Mouse (Mus musculus) heart, embryonic 16.5 days (tissue): ENCODE measurements around the gene Prkd2. TPM values are rescaled to one million over a fixed set of nuclear protein-coding genes. Genes with fewer than 3 reads are reported as not detected.

ENCODE experiments used
- ATAC-seq: fragments of 200-750 bp; cut with Nextera tagmentation; replicated peaks from 2 replicates; pipeline ENCODE4 v1.8.0; 2017; ENCODE audit warnings: moderate number of reproducible peaks; ENCODE audit not compliant: insufficient read depth, low FRiP score; ENCODE audit errors: extremely low read depth
- H3K27ac ChIP-seq: fragments of 300-500 bp; sonication (generic); 2 replicates; pipeline ENCODE4 v1.5.1; 2014; ENCODE audit warnings: mild to moderate bottlenecking, low read length, control low read depth, moderate library complexity
- H3K27me3 ChIP-seq: fragments of 300-500 bp; sonication (generic); 2 replicates; pipeline ENCODE4 v1.6.1; 2014; ENCODE audit warnings: low read length, mixed read lengths; ENCODE audit not compliant: control insufficient read depth, insufficient read depth
- H3K36me3 ChIP-seq: fragments of 300-500 bp; sonication (generic); 2 replicates; pipeline ENCODE4 v1.6.1; 2014; ENCODE audit not compliant: control insufficient read depth, insufficient read depth
- H3K4me1 ChIP-seq: fragments of 300-500 bp; sonication (generic); 2 replicates; pipeline ENCODE4 v1.6.1; 2014; ENCODE audit warnings: low read length, mixed read lengths; ENCODE audit not compliant: control insufficient read depth, insufficient read depth
- H3K4me2 ChIP-seq: fragments of 300-500 bp; sonication (generic); 2 replicates; pipeline ENCODE4 v1.6.1; 2014; ENCODE audit warnings: low read depth, mild to moderate bottlenecking, control low read depth, low read length
- H3K4me3 ChIP-seq: fragments of 300-500 bp; sonication (generic); 2 replicates; pipeline ENCODE4 v1.5.1; 2014; ENCODE audit warnings: mild to moderate bottlenecking, control low read depth, low read length
- H3K9ac ChIP-seq: fragments of 300-500 bp; sonication (generic); 2 replicates; pipeline ENCODE4 v1.6.1; 2014; ENCODE audit warnings: low read length, control low read depth
- H3K9me3 ChIP-seq: fragments of 300-500 bp; sonication (generic); replicated peaks from 2 replicates; pipeline ENCODE4 v1.6.1; 2016; ENCODE audit warnings: low read length; ENCODE audit not compliant: control insufficient read depth
- WGBS: fragments of 180-500 bp; shearing (Covaris S2); extraction: QIAGEN DNeasy Blood & Tissue Kit; methylation state at CpG from one replicate; pipeline ENCODE4 v1.1.7; 2014; 5-methylcytosine and 5-hydroxymethylcytosine counted together
- polyA plus RNA-seq: library from polyadenylated mRNA; unstranded; fragments of >200 nt; fragmentation: Nextera tagmentation; extraction: Ambion mirVana; gene quantifications from 2 replicates; pipeline ENCODE4 v1.2.1, GENCODE M21; 2015

The Prkd2 gene
- polyA plus RNA-seq, 1 experiment from 2014 or later = 15.4 TPM

- peaks cover 27% of the 10 kb centered on the region for H3K36me3 ChIP-seq
- H3K27me3 ChIP-seq = no peaks in the 10 kb centered on the region
- 15% methylated on average over 90 of the region's 90 CpGs for WGBS
- H3K4me1 ChIP-seq = peaks cover 18% of the 10 kb centered on the region
- peak overlapping the region; percentile 70 for H3K4me2 ChIP-seq
- H3K4me3 ChIP-seq = peak overlapping the region; percentile 46
- H3K9me3 ChIP-seq = no peaks in the 10 kb centered on the region
- peak overlapping the region; percentile 59 for H3K9ac ChIP-seq
- ATAC-seq = 0 out of 2 replicates have a peak, but pooled peaks have one; percentile 25
- H3K27ac ChIP-seq = no peak overlapping the region
These were observed 31.6 kb upstream of the Prkd2 start for GRCm38 (mm10) chr7:16810920-16811648.

- Histone ChIP-seq H3K9me3 (no peaks in the 10 kb centered on the region), H3K27me3 (no peaks in the 10 kb centered on the region), H3K4me3 (peak overlapping the region; percentile 46), H3K4me1 (peaks cover 18% of the 10 kb centered on the region), H3K27ac (no peak overlapping the region), H3K9ac (peak overlapping the region; percentile 59), H3K36me3 (peaks cover 27% of the 10 kb centered on the region), H3K4me2 (peak overlapping the region; percentile 70)
- no peak for ATAC-seq
- WGBS = 34% methylated on average over 17 of the region's 17 CpGs
These were observed 31.0 kb upstream of the Prkd2 start for GRCm38 (mm10) chr7:16811649-16812070.

- no peak overlapping the region for H3K27ac ChIP-seq
- H3K4me2 ChIP-seq = no peak overlapping the region
- ATAC-seq = no peak
- peaks cover 23% of the 10 kb centered on the region for H3K4me1 ChIP-seq
- no peaks in the 10 kb centered on the region for H3K27me3 ChIP-seq
- 77% methylated on average over 2 of the region's 2 CpGs for whole genome bisulfite sequencing
- H3K9ac ChIP-seq = no peak overlapping the region
- H3K36me3 ChIP-seq = peaks cover 26% of the 10 kb centered on the region
- no peak overlapping the region for H3K4me3 ChIP-seq
- no peaks in the 10 kb centered on the region for H3K9me3 ChIP-seq
These were observed 30.2 kb upstream of the Prkd2 start for GRCm38 (mm10) chr7:16812505-16812904.

- no peak for ATAC-seq
- peak within 1 kb of the TSS; percentile 91 for H3K27ac ChIP-seq
- 16% methylated on average over 1 of the region's 1 CpGs for WGBS
- H3K4me2 ChIP-seq = peak within 1 kb of the TSS; percentile 84
- peaks cover 48% of the 10 kb centered on the region for H3K4me1 ChIP-seq
- H3K27me3 ChIP-seq = no peaks in the 10 kb centered on the region
- peak within 1 kb of the TSS; percentile 99 for H3K9ac ChIP-seq
- H3K4me3 ChIP-seq = peak within 1 kb of the TSS; percentile 91
- H3K9me3 ChIP-seq = no peaks in the 10 kb centered on the region
- peaks cover 14% of the 10 kb centered on the region for H3K36me3 ChIP-seq
These were observed 27.3 kb upstream of the Prkd2 start, which contains the start of gene Strn4 for GRCm38 (mm10) chr7:16815351-16815941. Gene Strn4 (plus strand): TSS chr7:16815889.

- WGBS = under 1% methylated on average over 46 of the region's 55 CpGs
- H3K9ac ChIP-seq = peak overlapping the region; percentile 99
- peak; percentile 79 for ATAC-seq
- H3K4me1 ChIP-seq = peaks cover 51% of the 10 kb centered on the region
- H3K36me3 ChIP-seq = peaks cover 14% of the 10 kb centered on the region
- H3K4me3 ChIP-seq = peak overlapping the region; percentile 91
- no peaks in the 10 kb centered on the region for H3K9me3 ChIP-seq
- no peaks in the 10 kb centered on the region for H3K27me3 ChIP-seq
- peak overlapping the region; percentile 91 for H3K27ac ChIP-seq
- peak overlapping the region; percentile 84 for H3K4me2 ChIP-seq
These were observed 26.6 kb upstream of the Prkd2 start for GRCm38 (mm10) chr7:16816078-16816474.

- peak; percentile 76 for ATAC-seq
- Histone ChIP-seq H3K4me1 (peaks cover 51% of the 10 kb centered on the region), H3K27ac (peak within 1 kb of the TSS; percentile 91), H3K36me3 (peaks cover 14% of the 10 kb centered on the region), H3K9me3 (no peaks in the 10 kb centered on the region), H3K4me2 (peak within 1 kb of the TSS; percentile 84), H3K9ac (peak within 1 kb of the TSS; percentile 99), H3K27me3 (no peaks in the 10 kb centered on the region), H3K4me3 (peak within 1 kb of the TSS; percentile 91)
- under 1% methylated on average over 46 of the region's 64 CpGs for WGBS
These were observed 26.1 kb upstream of the Prkd2 start, which contains the start of gene Fkrp for GRCm38 (mm10) chr7:16816475-16817122. Gene Fkrp (minus strand): TSS chr7:16816732.

- Histone ChIP-seq H3K4me2 (peak overlapping the region; percentile 84), H3K9ac (peak overlapping the region; percentile 99), H3K4me1 (peaks cover 56% of the 10 kb centered on the region), H3K36me3 (peaks cover 14% of the 10 kb centered on the region), H3K27ac (no peak overlapping the region), H3K9me3 (no peaks in the 10 kb centered on the region), H3K4me3 (peak overlapping the region; percentile 91), H3K27me3 (no peaks in the 10 kb centered on the region)
- ATAC-seq = no peak
- WGBS = 50% methylated on average over 3 of the region's 3 CpGs
These were observed 25.0 kb upstream of the Prkd2 start for GRCm38 (mm10) chr7:16817693-16818092.

- no peak overlapping the region for H3K27ac ChIP-seq
- 0 out of 2 replicates have a peak, but pooled peaks cover 4% of the 10 kb centered on the region for H3K36me3 ChIP-seq
- WGBS = 38% methylated on average over 5 of the region's 5 CpGs
- H3K4me2 ChIP-seq = no peak overlapping the region
- H3K27me3 ChIP-seq = no peaks in the 10 kb centered on the region
- H3K9ac ChIP-seq = no peak overlapping the region
- H3K4me3 ChIP-seq = no peak overlapping the region
- H3K9me3 ChIP-seq = no peaks in the 10 kb centered on the region
- peaks cover 69% of the 10 kb centered on the region for H3K4me1 ChIP-seq
- ATAC-seq = no peak
These were observed 22.9 kb upstream of the Prkd2 start for GRCm38 (mm10) chr7:16819794-16820193.
